Mouse (Mus musculus): ENCODE data around the gene Smim11. TPM values are rescaled to one million over a fixed set of nuclear protein-coding genes. Genes with fewer than 3 reads are reported as not detected.

Gene Smim11
- polyA plus RNA-seq, 1 experiment from 2014 or later: 101 TPM

- no peak overlapping the region for H3K4me2 ChIP-seq
These were observed 6.7 kb upstream of the Smim11 start for GRCm38 (mm10) chr16:92294267-92294970.

GRCm38 (mm10) chr16:92295328-92295727 is 5.8 kb upstream of the Smim11 start:
- Histone ChIP-seq H3K4me2 (no peak overlapping the region), H3K4me1 (peaks cover 13% of the 10 kb centered on the region), H3K27ac (replicated peaks) (peak overlapping the region; percentile 54), H3K27me3 (replicated peaks) (no peaks in the 10 kb centered on the region), H3K9ac (peak overlapping the region; percentile 47), H3K9me3 (no peaks in the 10 kb centered on the region), H3K36me3 (no peaks in the 10 kb centered on the region), H3K4me3 (no peak overlapping the region)
- 43% methylated on average over 2 of the region's 2 CpGs for WGBS
- ATAC-seq (ENCODE audit: extremely low read depth, insufficient number of reproducible peaks, low FRiP score, low TSS enrichment): no peak; the same call in 1 of the 2 replicates

More at GRCm38 (mm10) chr16:92294267-92294970, 6.7 kb upstream of the Smim11 start:
- no peaks in the 10 kb centered on the region for H3K36me3 ChIP-seq
- H3K9me3 ChIP-seq: no peaks in the 10 kb centered on the region
- H3K9ac ChIP-seq: no peak overlapping the region
- H3K27ac ChIP-seq (replicated peaks): no peak overlapping the region; the same call in 1 of the 2 replicates
- no peaks in the 10 kb centered on the region for H3K27me3 ChIP-seq (replicated peaks)
- no peak overlapping the region for H3K4me3 ChIP-seq
- H3K4me1 ChIP-seq: peaks cover 11% of the 10 kb centered on the region
- no peak for ATAC-seq (ENCODE audit: extremely low read depth, insufficient number of reproducible peaks, low FRiP score, low TSS enrichment)
- 59% methylated on average over 12 of the region's 12 CpGs for WGBS

- H3K4me1 ChIP-seq: peaks cover 29% of the 10 kb centered on the region
- WGBS: under 1% methylated on average over 12 of the region's 12 CpGs
- peak; percentile 35 for ATAC-seq (ENCODE audit: extremely low read depth, insufficient number of reproducible peaks, low FRiP score, low TSS enrichment)
- peak overlapping the region; percentile 94 for H3K4me2 ChIP-seq
- peak overlapping the region; percentile 78 for H3K27ac ChIP-seq (replicated peaks)
- peak overlapping the region; percentile 91 for H3K9ac ChIP-seq
- no peaks in the 10 kb centered on the region for H3K27me3 ChIP-seq (replicated peaks)
- peaks cover 12% of the 10 kb centered on the region for H3K36me3 ChIP-seq
- H3K4me3 ChIP-seq: peak overlapping the region; percentile 84
- H3K9me3 ChIP-seq: no peaks in the 10 kb centered on the region
These were observed 323 bp downstream of the Smim11 start for GRCm38 (mm10) chr16:92301412-92301806.

- peak overlapping the region; percentile 91 for H3K9ac ChIP-seq
- peaks cover 29% of the 10 kb centered on the region for H3K4me1 ChIP-seq
- H3K4me2 ChIP-seq: peak overlapping the region; percentile 94
- H3K36me3 ChIP-seq: peaks cover 18% of the 10 kb centered on the region
- peak overlapping the region; percentile 78 for H3K27ac ChIP-seq (replicated peaks)
- H3K27me3 ChIP-seq (replicated peaks): no peaks in the 10 kb centered on the region
- peak overlapping the region; percentile 84 for H3K4me3 ChIP-seq
- no peaks in the 10 kb centered on the region for H3K9me3 ChIP-seq
- 25% methylated on average over 5 of the region's 5 CpGs for WGBS
- ATAC-seq (ENCODE audit: extremely low read depth, insufficient number of reproducible peaks, low FRiP score, low TSS enrichment): no peak
These were observed 903 bp downstream of the Smim11 start for GRCm38 (mm10) chr16:92301989-92302388.

GRCm38 (mm10) chr16:92302506-92302905 is 1.4 kb downstream of the Smim11 start:
- peak overlapping the region; percentile 91 for H3K9ac ChIP-seq
- H3K9me3 ChIP-seq: no peaks in the 10 kb centered on the region
- WGBS: 36% methylated on average over 5 of the region's 5 CpGs
- no peak for ATAC-seq (ENCODE audit: extremely low read depth, insufficient number of reproducible peaks, low FRiP score, low TSS enrichment)
- peaks cover 23% of the 10 kb centered on the region for H3K36me3 ChIP-seq
- peak overlapping the region; percentile 78 for H3K27ac ChIP-seq (replicated peaks)
- H3K4me1 ChIP-seq: peaks cover 29% of the 10 kb centered on the region
- peak overlapping the region; percentile 84 for H3K4me3 ChIP-seq
- peak overlapping the region; percentile 94 for H3K4me2 ChIP-seq
- H3K27me3 ChIP-seq (replicated peaks): no peaks in the 10 kb centered on the region

- Histone ChIP-seq H3K4me1 (peaks cover 33% of the 10 kb centered on the region), H3K9me3 (no peaks in the 10 kb centered on the region), H3K27me3 (replicated peaks) (no peaks in the 10 kb centered on the region), H3K4me2 (no peak overlapping the region), H3K27ac (replicated peaks) (no peak overlapping the region), H3K4me3 (no peak overlapping the region), H3K36me3 (peaks cover 50% of the 10 kb centered on the region), H3K9ac (no peak overlapping the region)
- 89% methylated on average over 2 of the region's 2 CpGs for WGBS
- no peak for ATAC-seq (ENCODE audit: extremely low read depth, insufficient number of reproducible peaks, low FRiP score, low TSS enrichment)
These were observed 4.4 kb downstream of the Smim11 start for GRCm38 (mm10) chr16:92305519-92305918.

GRCm38 (mm10) chr16:92307947-92308346 is 6.9 kb downstream of the Smim11 start:
- peaks cover 75% of the 10 kb centered on the region for H3K36me3 ChIP-seq
- H3K27me3 ChIP-seq (replicated peaks): no peaks in the 10 kb centered on the region
- H3K4me2 ChIP-seq: no peak overlapping the region
- H3K9ac ChIP-seq: peak overlapping the region; percentile 16; the same call in 1 of the 2 replicates
- no peak overlapping the region for H3K4me3 ChIP-seq
- H3K27ac ChIP-seq (replicated peaks): no peak overlapping the region
- WGBS: 59% methylated on average over 3 of the region's 3 CpGs
- H3K9me3 ChIP-seq: no peaks in the 10 kb centered on the region
- H3K4me1 ChIP-seq: peaks cover 17% of the 10 kb centered on the region
- ATAC-seq (ENCODE audit: extremely low read depth, insufficient number of reproducible peaks, low FRiP score, low TSS enrichment): no peak

- Histone ChIP-seq H3K9ac (no peak overlapping the region), H3K27ac (replicated peaks) (no peak overlapping the region), H3K4me3 (no peak overlapping the region), H3K9me3 (no peaks in the 10 kb centered on the region), H3K36me3 (peaks cover 81% of the 10 kb centered on the region), H3K4me2 (no peak overlapping the region), H3K27me3 (replicated peaks) (no peaks in the 10 kb centered on the region), H3K4me1 (peaks cover 8% of the 10 kb centered on the region; the same call in 1 of the 2 replicates)
- 61% methylated on average over 4 of the region's 4 CpGs for WGBS
- ATAC-seq (ENCODE audit: extremely low read depth, insufficient number of reproducible peaks, low FRiP score, low TSS enrichment): no peak
These were observed 8.0 kb downstream of the Smim11 start for GRCm38 (mm10) chr16:92309126-92309525.

- H3K27me3 ChIP-seq (replicated peaks): no peaks in the 10 kb centered on the region
- peak overlapping the region; percentile 55 for H3K9ac ChIP-seq
- H3K27ac ChIP-seq (replicated peaks): no peak overlapping the region
- peaks cover 6% of the 10 kb centered on the region for H3K4me1 ChIP-seq
- H3K9me3 ChIP-seq: no peaks in the 10 kb centered on the region
- 46% methylated on average over 13 of the region's 13 CpGs for WGBS
- H3K4me3 ChIP-seq: no peak overlapping the region
- no peak overlapping the region for H3K4me2 ChIP-seq
- ATAC-seq (ENCODE audit: extremely low read depth, insufficient number of reproducible peaks, low FRiP score, low TSS enrichment): peak; percentile 52; the same call in 1 of the 2 replicates
- H3K36me3 ChIP-seq: peaks cover 47% of the 10 kb centered on the region
These were observed 13.1 kb downstream of the Smim11 start for GRCm38 (mm10) chr16:92313953-92314741.

GRCm38 (mm10) chr16:92316049-92316738 is 15.1 kb downstream of the Smim11 start:
- 56% methylated on average over 7 of the region's 7 CpGs for WGBS
- Histone ChIP-seq H3K4me1 (peaks cover 4% of the 10 kb centered on the region), H3K9me3 (no peaks in the 10 kb centered on the region), H3K9ac (no peak overlapping the region; the same call in 1 of the 2 replicates), H3K4me2 (no peak overlapping the region), H3K36me3 (peaks cover 29% of the 10 kb centered on the region), H3K4me3 (no peak overlapping the region), H3K27me3 (replicated peaks) (no peaks in the 10 kb centered on the region), H3K27ac (replicated peaks) (no peak overlapping the region)
- no peak for ATAC-seq (ENCODE audit: extremely low read depth, insufficient number of reproducible peaks, low FRiP score, low TSS enrichment)
